Mouse (Mus musculus): ENCODE results near the gene Trim9. TPM values are rescaled to one million over a fixed set of nuclear protein-coding genes. Genes with fewer than 3 reads are reported as not detected.

Trim9 gene
- polyA plus RNA-seq, 1 experiment from 2014 or later = 2.0 TPM

- no peaks in the 10 kb centered on the region for H3K9me3 ChIP-seq (ENCODE audit: control insufficient read depth, low read length)
- H3K4me3 ChIP-seq (ENCODE audit: low read depth, low read length) = peak overlapping the region; percentile 37
- peak; percentile 84 for ATAC-seq (ENCODE audit: low read depth)
- WGBS = 3% methylated on average over 13 of the region's 13 CpGs
- H3K4me1 ChIP-seq (ENCODE audit: control insufficient read depth, insufficient read depth, low read length) = 0 out of 2 replicates have a peak, but pooled peaks cover 4% of the 10 kb centered on the region
- DNase-seq (ENCODE audit: low spot score) = peak; percentile 89
- peak overlapping the region; percentile 79 for H3K4me2 ChIP-seq (ENCODE audit: low read depth, low read length)
- H3K27ac ChIP-seq (replicated peaks; ENCODE audit: low read depth, low read length) = no peak overlapping the region
- no peaks in the 10 kb centered on the region for H3K27me3 ChIP-seq (replicated peaks; ENCODE audit: control insufficient read depth, insufficient read depth, low read length)
- H3K36me3 ChIP-seq (ENCODE audit: control insufficient read depth, insufficient read depth, low read length) = no peaks in the 10 kb centered on the region
- peak overlapping the region; percentile 62 for H3K9ac ChIP-seq (ENCODE audit: low read depth, low read length)
These were observed 112.4 kb downstream of the Trim9 start for GRCm38 (mm10) chr12:70234938-70235484.

DNA sequence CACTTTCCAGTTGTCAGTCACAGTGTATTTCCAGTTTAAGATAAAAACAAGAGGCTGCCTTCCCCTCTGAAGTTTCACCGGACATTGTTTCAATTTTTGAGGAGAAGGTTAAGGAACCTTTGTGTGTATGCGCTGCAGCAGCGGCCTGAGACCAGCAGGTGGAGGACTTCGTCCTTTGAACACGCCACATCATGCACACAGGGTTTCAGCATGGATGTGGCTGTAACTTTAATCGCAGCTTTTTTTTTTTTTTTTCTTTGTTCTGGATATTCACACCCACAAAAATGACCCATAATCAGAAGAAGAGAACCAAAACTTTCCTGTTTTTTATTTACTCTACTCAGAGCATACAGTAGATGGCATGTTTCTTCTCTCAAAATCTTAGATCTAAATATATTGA lies 113.0 kb downstream of the Trim9 start:
- H3K9me3 ChIP-seq (ENCODE audit: control insufficient read depth, low read length) = no peaks in the 10 kb centered on the region
- H3K4me2 ChIP-seq (ENCODE audit: low read depth, low read length) = peak overlapping the region; percentile 79
- no peak overlapping the region for H3K4me3 ChIP-seq (ENCODE audit: low read depth, low read length)
- no peak overlapping the region for H3K9ac ChIP-seq (ENCODE audit: low read depth, low read length)
- H3K36me3 ChIP-seq (ENCODE audit: control insufficient read depth, insufficient read depth, low read length) = no peaks in the 10 kb centered on the region
- H3K27ac ChIP-seq (replicated peaks; ENCODE audit: low read depth, low read length) = no peak overlapping the region
- no peaks in the 10 kb centered on the region for H3K27me3 ChIP-seq (replicated peaks; ENCODE audit: control insufficient read depth, insufficient read depth, low read length)
- 0 out of 2 replicates have a peak, but pooled peaks cover 4% of the 10 kb centered on the region for H3K4me1 ChIP-seq (ENCODE audit: control insufficient read depth, insufficient read depth, low read length)
- 9% methylated on average over 6 of the region's 6 CpGs for WGBS
- ATAC-seq (ENCODE audit: low read depth) = peak; percentile 80; the same call in 1 of the 2 replicates
- DNase-seq (ENCODE audit: low spot score) = peak; percentile 88

- Histone ChIP-seq H3K27ac (replicated peaks; ENCODE audit: low read depth, low read length) (no peak overlapping the region), H3K4me3 (ENCODE audit: low read depth, low read length) (no peak overlapping the region), H3K4me2 (ENCODE audit: low read depth, low read length) (no peak overlapping the region), H3K36me3 (ENCODE audit: control insufficient read depth, insufficient read depth, low read length) (no peaks in the 10 kb centered on the region), H3K4me1 (ENCODE audit: control insufficient read depth, insufficient read depth, low read length) (0 out of 2 replicates have a peak, but pooled peaks cover 4% of the 10 kb centered on the region), H3K9ac (ENCODE audit: low read depth, low read length) (no peak overlapping the region), H3K27me3 (replicated peaks; ENCODE audit: control insufficient read depth, insufficient read depth, low read length) (no peaks in the 10 kb centered on the region), H3K9me3 (ENCODE audit: control insufficient read depth, low read length) (no peaks in the 10 kb centered on the region)
- DNase-seq (ENCODE audit: low spot score) = no peak
- no peak for ATAC-seq (ENCODE audit: low read depth)
- 79% methylated on average over 6 of the region's 6 CpGs for WGBS
These were observed 113.6 kb downstream of the Trim9 start for GRCm38 (mm10) chr12:70233637-70234315.

DNA sequence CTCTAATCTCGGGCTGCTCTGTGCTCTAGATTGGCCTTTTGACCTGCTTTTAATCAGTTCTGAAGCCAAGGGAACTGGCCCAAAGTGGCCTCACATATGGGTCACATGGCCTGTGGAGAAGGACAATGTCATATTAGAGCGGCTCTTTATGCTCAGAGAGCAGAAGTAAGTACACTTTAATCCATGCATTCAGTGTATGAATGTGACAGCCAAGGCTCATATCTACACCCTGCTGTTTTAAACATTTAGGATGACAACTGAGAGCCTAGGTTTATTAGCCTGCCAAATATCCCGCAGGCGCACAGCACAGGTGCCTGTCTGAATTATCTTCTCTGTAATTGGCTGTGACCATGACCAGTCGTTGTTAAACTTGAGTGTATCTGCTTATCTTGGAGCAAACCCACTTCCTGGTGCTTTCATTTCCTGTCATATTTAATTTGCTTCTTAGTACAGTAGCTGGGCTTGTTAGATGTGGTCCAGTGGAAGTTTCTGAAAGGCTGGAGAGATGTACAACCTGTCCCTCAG lies 115.3 kb downstream of the Trim9 start:
- Histone ChIP-seq H3K27ac (replicated peaks; ENCODE audit: low read depth, low read length) (no peak overlapping the region), H3K9me3 (ENCODE audit: control insufficient read depth, low read length) (no peaks in the 10 kb centered on the region), H3K4me2 (ENCODE audit: low read depth, low read length) (no peak overlapping the region), H3K27me3 (replicated peaks; ENCODE audit: control insufficient read depth, insufficient read depth, low read length) (no peaks in the 10 kb centered on the region), H3K4me1 (ENCODE audit: control insufficient read depth, insufficient read depth, low read length) (0 out of 2 replicates have a peak, but pooled peaks cover 4% of the 10 kb centered on the region), H3K9ac (ENCODE audit: low read depth, low read length) (no peak overlapping the region), H3K4me3 (ENCODE audit: low read depth, low read length) (no peak overlapping the region), H3K36me3 (ENCODE audit: control insufficient read depth, insufficient read depth, low read length) (no peaks in the 10 kb centered on the region)
- WGBS = 46% methylated on average over 5 of the region's 5 CpGs
- ATAC-seq (ENCODE audit: low read depth) (no peak; the same call in 1 of the 2 replicates), DNase-seq (ENCODE audit: low spot score) (peak; percentile 42)

- Histone ChIP-seq H3K27me3 (replicated peaks; ENCODE audit: control insufficient read depth, insufficient read depth, low read length) (no peaks in the 10 kb centered on the region), H3K27ac (replicated peaks; ENCODE audit: low read depth, low read length) (no peak within 1 kb of the TSS), H3K4me2 (ENCODE audit: low read depth, low read length) (no peak within 1 kb of the TSS), H3K9ac (ENCODE audit: low read depth, low read length) (no peak within 1 kb of the TSS), H3K9me3 (ENCODE audit: control insufficient read depth, low read length) (no peaks in the 10 kb centered on the region), H3K4me3 (ENCODE audit: low read depth, low read length) (no peak within 1 kb of the TSS), H3K36me3 (ENCODE audit: control insufficient read depth, insufficient read depth, low read length) (no peaks in the 10 kb centered on the region), H3K4me1 (ENCODE audit: control insufficient read depth, insufficient read depth, low read length) (peaks cover 11% of the 10 kb centered on the region; the same call in 1 of the 2 replicates)
- DNase-seq (ENCODE audit: low spot score) = no peak
- ATAC-seq (ENCODE audit: low read depth) = no peak
- 72% methylated on average over 2 of the region's 2 CpGs for WGBS
These were observed 116.1 kb downstream of the Trim9 start, which contains the start of gene Pygl for GRCm38 (mm10) chr12:70231294-70231693. Gene Pygl, minus strand, starts transcription at chr12:70231488.

DNA sequence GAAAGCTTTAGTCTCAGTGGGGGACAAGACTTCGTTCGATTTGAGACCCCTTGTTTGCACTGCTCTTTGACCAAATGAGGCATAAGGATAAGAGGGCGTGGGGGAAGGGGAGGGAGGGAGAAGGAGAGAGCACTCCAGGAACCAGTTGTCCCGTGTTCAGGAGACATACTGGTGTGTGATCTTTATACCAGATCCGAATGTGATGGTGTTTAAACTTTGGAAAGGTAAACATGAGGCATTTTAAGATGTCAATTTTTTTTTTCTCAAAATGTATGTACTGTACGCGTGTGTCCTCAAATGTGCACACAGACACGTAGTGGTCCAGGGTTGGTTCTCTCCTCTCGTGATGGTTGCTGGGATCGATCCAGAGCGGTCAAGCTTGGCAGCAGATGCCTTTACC lies 119.3 kb downstream of the Trim9 start:
- 67% methylated on average over 11 of the region's 11 CpGs for WGBS
- H3K4me2 ChIP-seq (ENCODE audit: low read depth, low read length) = peak overlapping the region; percentile 78
- peaks cover 7% of the 10 kb centered on the region; the same call in 1 of the 2 replicates for H3K4me1 ChIP-seq (ENCODE audit: control insufficient read depth, insufficient read depth, low read length)

GRCm38 (mm10) chr12:70227121-70227932 lies 120.1 kb downstream of the Trim9 start:
- no peak overlapping the region for H3K27ac ChIP-seq (replicated peaks; ENCODE audit: low read depth, low read length)
- peak; percentile 91 for ATAC-seq (ENCODE audit: low read depth)

More for the DNA sequence above, 119.3 kb downstream of the Trim9 start:
- Histone ChIP-seq H3K27ac (replicated peaks; ENCODE audit: low read depth, low read length) (no peak overlapping the region), H3K4me3 (ENCODE audit: low read depth, low read length) (peak overlapping the region; percentile 48; the same call in 1 of the 2 replicates), H3K9ac (ENCODE audit: low read depth, low read length) (peak overlapping the region; percentile 60; the same call in 1 of the 2 replicates), H3K9me3 (ENCODE audit: control insufficient read depth, low read length) (no peaks in the 10 kb centered on the region), H3K36me3 (ENCODE audit: control insufficient read depth, insufficient read depth, low read length) (no peaks in the 10 kb centered on the region), H3K27me3 (replicated peaks; ENCODE audit: control insufficient read depth, insufficient read depth, low read length) (no peaks in the 10 kb centered on the region)
- ATAC-seq (ENCODE audit: low read depth) (no peak), DNase-seq (ENCODE audit: low spot score) (no peak)

DNA sequence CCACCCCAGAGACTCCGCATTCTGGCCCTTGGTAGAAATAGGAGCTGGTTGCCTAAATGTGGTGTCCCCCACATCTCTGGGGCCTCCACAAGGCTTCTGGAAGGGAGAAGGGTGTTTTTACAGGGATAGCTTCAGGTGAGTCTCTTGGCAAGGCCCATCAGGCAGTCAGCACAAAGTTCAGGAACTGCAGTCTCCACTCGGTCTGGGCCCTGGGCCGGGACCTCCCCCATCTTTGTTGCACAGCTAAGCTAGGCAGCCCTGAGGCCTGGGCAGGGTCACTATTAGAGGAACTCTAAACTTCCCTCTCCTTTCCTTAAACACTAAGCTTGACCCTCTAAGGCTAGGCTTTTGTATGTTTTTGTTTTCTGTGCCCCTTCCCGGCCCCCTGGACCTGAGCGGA lies 120.8 kb downstream of the Trim9 start:
- 21% methylated on average over 5 of the region's 5 CpGs for WGBS
- ATAC-seq (ENCODE audit: low read depth) = no peak
- H3K36me3 ChIP-seq (ENCODE audit: control insufficient read depth, insufficient read depth, low read length) = no peaks in the 10 kb centered on the region
- peak overlapping the region; percentile 60 for H3K9ac ChIP-seq (ENCODE audit: low read depth, low read length)
- peak overlapping the region; percentile 48 for H3K4me3 ChIP-seq (ENCODE audit: low read depth, low read length)
- peak overlapping the region; percentile 78 for H3K4me2 ChIP-seq (ENCODE audit: low read depth, low read length)
- peaks cover 7% of the 10 kb centered on the region; the same call in 1 of the 2 replicates for H3K4me1 ChIP-seq (ENCODE audit: control insufficient read depth, insufficient read depth, low read length)
- H3K27ac ChIP-seq (replicated peaks; ENCODE audit: low read depth, low read length) = no peak overlapping the region
- DNase-seq (ENCODE audit: low spot score) = no peak
- H3K27me3 ChIP-seq (replicated peaks; ENCODE audit: control insufficient read depth, insufficient read depth, low read length) = no peaks in the 10 kb centered on the region
- no peaks in the 10 kb centered on the region for H3K9me3 ChIP-seq (ENCODE audit: control insufficient read depth, low read length)

More at GRCm38 (mm10) chr12:70227121-70227932, 120.1 kb downstream of the Trim9 start:
- H3K9ac ChIP-seq (ENCODE audit: low read depth, low read length) = peak overlapping the region; percentile 60
- peaks cover 7% of the 10 kb centered on the region; the same call in 1 of the 2 replicates for H3K4me1 ChIP-seq (ENCODE audit: control insufficient read depth, insufficient read depth, low read length)
- no peaks in the 10 kb centered on the region for H3K36me3 ChIP-seq (ENCODE audit: control insufficient read depth, insufficient read depth, low read length)
- H3K4me3 ChIP-seq (ENCODE audit: low read depth, low read length) = peak overlapping the region; percentile 48
- peak overlapping the region; percentile 78 for H3K4me2 ChIP-seq (ENCODE audit: low read depth, low read length)
- no peaks in the 10 kb centered on the region for H3K27me3 ChIP-seq (replicated peaks; ENCODE audit: control insufficient read depth, insufficient read depth, low read length)
- H3K9me3 ChIP-seq (ENCODE audit: control insufficient read depth, low read length) = no peaks in the 10 kb centered on the region
- peak; percentile 88 for DNase-seq (ENCODE audit: low spot score)
- WGBS = 2% methylated on average over 37 of the region's 52 CpGs
